Mouse (Mus musculus): ENCODE data around the gene St3gal3.
A peak's percentile ranks its signal among the peaks of the same experiment; 100 is the strongest.

St3gal3 gene

GRCm38 (mm10) chr4:118138891-118139290, 4.2 kb upstream of the St3gal3 start:
- DNase-seq, result no peak

- DNase-seq, result no peak
Observed at GRCm38 (mm10) chr4:118137857-118138256, 3.1 kb upstream of the St3gal3 start.

GRCm38 (mm10) chr4:118137311-118137710, 2.6 kb upstream of the St3gal3 start:
- no peak for DNase-seq

- DNase-seq, result no peak
Observed at GRCm38 (mm10) chr4:118135414-118135813, 700 bp upstream of the St3gal3 start.

- DNase-seq, result no peak
Observed at GRCm38 (mm10) chr4:118131329-118131728, 3.4 kb downstream of the St3gal3 start.

- no peak for DNase-seq
Observed at GRCm38 (mm10) chr4:118123030-118123704, 11.5 kb downstream of the St3gal3 start.

GRCm38 (mm10) chr4:118122078-118122477, 12.6 kb downstream of the St3gal3 start:
- DNase-seq, result no peak

GRCm38 (mm10) chr4:118117565-118117964, 17.1 kb downstream of the St3gal3 start:
- DNase-seq, result no peak

- DNase-seq, result no peak
Observed at GRCm38 (mm10) chr4:118116098-118116497, 18.6 kb downstream of the St3gal3 start.

- DNase-seq, result no peak
Observed at GRCm38 (mm10) chr4:118115132-118115531, 19.6 kb downstream of the St3gal3 start.

GRCm38 (mm10) chr4:118112601-118113000, 22.1 kb downstream of the St3gal3 start:
- no peak for DNase-seq

- no peak for DNase-seq
Observed at GRCm38 (mm10) chr4:118109649-118110048, 25.1 kb downstream of the St3gal3 start.

- no peak for DNase-seq
Observed at GRCm38 (mm10) chr4:118108779-118109178, 25.9 kb downstream of the St3gal3 start.

- no peak for DNase-seq
Observed at GRCm38 (mm10) chr4:118105256-118106053, 29.3 kb downstream of the St3gal3 start.

GRCm38 (mm10) chr4:118103280-118103830, 31.4 kb downstream of the St3gal3 start:
- no peak for DNase-seq

GRCm38 (mm10) chr4:118101497-118101896, 33.2 kb downstream of the St3gal3 start:
- no peak for DNase-seq

- no peak for DNase-seq
Observed at GRCm38 (mm10) chr4:118099637-118100364, 34.9 kb downstream of the St3gal3 start.

- DNase-seq, result no peak
Observed at GRCm38 (mm10) chr4:118098571-118098970, 36.1 kb downstream of the St3gal3 start.

- DNase-seq, result no peak
Observed at GRCm38 (mm10) chr4:118096069-118096468, 38.6 kb downstream of the St3gal3 start.

GRCm38 (mm10) chr4:118092784-118093457, 41.8 kb downstream of the St3gal3 start:
- DNase-seq, result no peak

GRCm38 (mm10) chr4:118090449-118090848, 44.3 kb downstream of the St3gal3 start:
- DNase-seq, result no peak

GRCm38 (mm10) chr4:118089939-118090338, 44.8 kb downstream of the St3gal3 start:
- peak in 1 of 2 experiments; percentile 37 for DNase-seq

GRCm38 (mm10) chr4:118088771-118089170, 45.9 kb downstream of the St3gal3 start:
- no peak for DNase-seq

Measured in spleen, adult 18-20 months (tissue).